8 mouse cellular contexts compared by ENCODE assay signal in genomic region chr3:129299874-129300273, GRCm38 (mm10). TPM values are rescaled to one million over a fixed set of nuclear protein-coding genes. Genes with fewer than 3 reads are reported as not detected.
A peak's percentile ranks its signal among the peaks of the same experiment; 100 is the strongest.
DNase-seq lines count a peak whose midpoint lies in the region; ATAC-seq and TF ChIP-seq lines count a peak whose summit lies in the region.

No protein-coding gene starts in this region.

- ATAC-seq in forebrain, embryonic 15.5 days (replicated peaks) = 0 out of 2 replicates have a peak, but pooled peaks have one; percentile 61
- no peak for ATAC-seq in forebrain, embryonic 12.5 days (ENCODE audit: low FRiP score)
- no peak for ATAC-seq in liver, embryonic 11.5 days (replicated peaks; ENCODE audit: low FRiP score)

- H3K4me1 ChIP-seq in forebrain, embryonic 15.5 days = no peaks in the 10 kb centered on the region
- H3K4me1 ChIP-seq in forebrain, embryonic 12.5 days = peaks cover 3% of the 10 kb centered on the region; the same call in 1 of the 2 replicates
- peaks cover 18% of the 10 kb centered on the region; the same call in 1 of the 2 replicates for H3K4me1 ChIP-seq in liver, adult 2 months (ENCODE audit: control insufficient read depth, insufficient read depth, low read length)
- no peaks in the 10 kb centered on the region for H3K4me1 ChIP-seq in liver, embryonic 11.5 days (replicated peaks; ENCODE audit: control insufficient read depth, insufficient read depth, low read length)

- peak; percentile 48 for DNase-seq in liver, adult 2 months (ENCODE audit: extremely low read depth, low read depth, low spot score)
- no peak for DNase-seq in liver, embryonic 11.5 days (ENCODE audit: low spot score)
- peak; percentile 36 for DNase-seq in Muller cell, postnatal 12 days (ENCODE audit: inconsistent ontology term)
- DNase-seq in hindlimb bud, embryonic 11.5 days (ENCODE audit: extremely low spot score, low read depth, low spot score) = peak; percentile 30
- no peak for DNase-seq in ovary, postnatal 10 days (ENCODE audit: low spot score)
- DNase-seq in left cerebral cortex, postnatal 4 days = no peak

- TF ChIP-seq POLR2A in liver, adult 2 months (IDR thresholded peaks at IDR 0.05; ENCODE audit: extremely low read depth, insufficient read depth, low read length) = no peak

- H3K79me2 ChIP-seq in liver, adult 2 months (ENCODE audit: control insufficient read depth, insufficient read depth, low read length) = no peaks in the 10 kb centered on the region

- H3K9me3 ChIP-seq in forebrain, embryonic 15.5 days = no peaks in the 10 kb centered on the region
- H3K9me3 ChIP-seq in forebrain, embryonic 12.5 days = no peaks in the 10 kb centered on the region
- no peaks in the 10 kb centered on the region for H3K9me3 ChIP-seq in liver, embryonic 11.5 days (ENCODE audit: control insufficient read depth, low read length)

- no peak overlapping the region for H3K27ac ChIP-seq in forebrain, embryonic 15.5 days (replicated peaks)
- no peak overlapping the region for H3K27ac ChIP-seq in forebrain, embryonic 12.5 days
- H3K27ac ChIP-seq in liver, adult 2 months (replicated peaks; ENCODE audit: insufficient read depth, low read depth, low read length) = no peak overlapping the region
- H3K27ac ChIP-seq in liver, embryonic 11.5 days (ENCODE audit: low read depth, low read length) = no peak overlapping the region

- H3K4me2 ChIP-seq in forebrain, embryonic 15.5 days (replicated peaks) = no peak overlapping the region
- H3K4me2 ChIP-seq in forebrain, embryonic 12.5 days = no peak overlapping the region
- H3K4me2 ChIP-seq in liver, embryonic 11.5 days = no peak overlapping the region

- intact Hi-C loops in left cerebral cortex, postnatal 4 days (cut with DNase I) = loop anchor here (5.0 to 10.0 kb wide), 3 partner anchors 387 to 1295 kb away; no protein-coding TSS in a partner anchor

- 64% methylated on average over 1 of the region's 1 CpGs for WGBS in forebrain, embryonic 15.5 days
- 69% methylated on average over 1 of the region's 1 CpGs for WGBS in forebrain, embryonic 12.5 days
- WGBS in liver, adult 2 months = 44% methylated on average over 1 of the region's 1 CpGs
- 49% methylated on average over 1 of the region's 1 CpGs for WGBS in liver, embryonic 11.5 days

- H3K36me3 ChIP-seq in forebrain, embryonic 15.5 days = no peaks in the 10 kb centered on the region
- no peaks in the 10 kb centered on the region for H3K36me3 ChIP-seq in forebrain, embryonic 12.5 days (replicated peaks)
- peaks cover 24% of the 10 kb centered on the region for H3K36me3 ChIP-seq in liver, adult 2 months (ENCODE audit: control insufficient read depth, insufficient read depth, low read length)
- H3K36me3 ChIP-seq in liver, embryonic 11.5 days (ENCODE audit: control insufficient read depth, insufficient read depth, low read length) = no peaks in the 10 kb centered on the region

- H3K4me3 ChIP-seq in forebrain, embryonic 15.5 days = no peak overlapping the region
- no peak overlapping the region for H3K4me3 ChIP-seq in forebrain, embryonic 12.5 days (replicated peaks)
- H3K4me3 ChIP-seq in liver, adult 2 months (ENCODE audit: insufficient read depth, low read depth, low read length) = no peak overlapping the region
- H3K4me3 ChIP-seq in liver, embryonic 11.5 days (ENCODE audit: low read depth, low read length) = no peak overlapping the region

- H3K9ac ChIP-seq in forebrain, embryonic 15.5 days (replicated peaks) = no peak overlapping the region
- H3K9ac ChIP-seq in forebrain, embryonic 12.5 days = no peak overlapping the region
- H3K9ac ChIP-seq in liver, adult 2 months (ENCODE audit: low read depth, low read length) = no peak overlapping the region
- no peak overlapping the region for H3K9ac ChIP-seq in liver, embryonic 11.5 days (ENCODE audit: low read depth, low read length)

- peak; percentile 47 for TF ChIP-seq CTCF in liver, adult 2 months (IDR thresholded peaks at IDR 0.05; ENCODE audit: low read depth, low read length)

- H3K27me3 ChIP-seq in forebrain, embryonic 15.5 days = no peaks in the 10 kb centered on the region
- H3K27me3 ChIP-seq in forebrain, embryonic 12.5 days = no peaks in the 10 kb centered on the region
- no peaks in the 10 kb centered on the region for H3K27me3 ChIP-seq in liver, adult 2 months (ENCODE audit: control insufficient read depth, insufficient read depth, low read length)
- no peaks in the 10 kb centered on the region for H3K27me3 ChIP-seq in liver, embryonic 11.5 days (replicated peaks; ENCODE audit: control insufficient read depth, insufficient read depth, low read length)

RNA-seq across cellular contexts. Expression of gene Enpep, which starts 32.6 kb away (rescaled TPM):
- polyA plus RNA-seq in forebrain, embryonic 15.5 days (2015; fragmentation: Nextera tagmentation; extraction: Ambion mirVana) = 1.5 and 1.6 TPM in 2 replicates
- 0.73 and 1.5 TPM in 2 replicates for polyA plus RNA-seq in forebrain, embryonic 12.5 days (2016; fragmentation: Nextera tagmentation; extraction: Ambion mirVana)
- total RNA-seq in liver, adult 2 months (2014; rRNA removed) = 74.6 and 82.6 TPM in 2 replicates
- polyA plus RNA-seq in liver, adult 2 months (2012; rRNA removed) = 21.1 TPM in 2 replicates
- 3.5 and 4.3 TPM in 2 replicates for polyA plus RNA-seq in liver, embryonic 11.5 days (2014; fragmentation: Nextera tagmentation; extraction: Ambion mirVana)
- 1 to 10 TPM; 1.4 to 2.2 TPM for total RNA-seq in left cerebral cortex, postnatal 4 days (2021)

Comparison
In these comparisons a context has a peak if more than half of its experiments do, and no peak if none do; other contexts are left out.
1. DNase-seq: peak in liver, adult 2 months (single experiment), Muller cell, postnatal 12 days (single experiment) and hindlimb bud, embryonic 11.5 days (single experiment); none in liver, embryonic 11.5 days (single experiment), ovary, postnatal 10 days (single experiment) and left cerebral cortex, postnatal 4 days (single experiment).